Mouse (Mus musculus) lung, postnatal 10 days (tissue): ENCODE results near the gene Ppib.

Experiments used
- DNase-seq: peaks from one replicate; pipeline ENCODE4 v3.0.0; 2021

Ppib gene

GRCm38 (mm10) chr9:66078493-66078892 lies 18.5 kb downstream of the Ppib start:
- DNase-seq = no peak

GRCm38 (mm10) chr9:66080804-66081459 lies 20.9 kb downstream of the Ppib start:
- peak; percentile 52 for DNase-seq

GRCm38 (mm10) chr9:66081999-66082398 lies 22.0 kb downstream of the Ppib start:
- DNase-seq = no peak

- no peak for DNase-seq
These were observed 24.1 kb downstream of the Ppib start for GRCm38 (mm10) chr9:66084171-66084570.

GRCm38 (mm10) chr9:66087062-66087461 lies 27.0 kb downstream of the Ppib start:
- DNase-seq = no peak

- DNase-seq = peak; percentile 78
These were observed 28.4 kb downstream of the Ppib start for GRCm38 (mm10) chr9:66088411-66088810.

GRCm38 (mm10) chr9:66090593-66091244 lies 30.7 kb downstream of the Ppib start:
- DNase-seq = no peak

- DNase-seq = peak; percentile 59
These were observed 31.6 kb downstream of the Ppib start for GRCm38 (mm10) chr9:66091327-66092231.

- DNase-seq = peak; percentile 29
These were observed 32.6 kb downstream of the Ppib start for GRCm38 (mm10) chr9:66092664-66093063.

- no peak for DNase-seq
These were observed 41.6 kb downstream of the Ppib start for GRCm38 (mm10) chr9:66101577-66101976.

- DNase-seq = no peak
These were observed 42.6 kb downstream of the Ppib start for GRCm38 (mm10) chr9:66102668-66103067.

- DNase-seq = no peak
These were observed 44.6 kb downstream of the Ppib start for GRCm38 (mm10) chr9:66104601-66105000.

GRCm38 (mm10) chr9:66105168-66105567 lies 45.1 kb downstream of the Ppib start:
- no peak for DNase-seq

- DNase-seq = no peak
These were observed 49.6 kb downstream of the Ppib start for GRCm38 (mm10) chr9:66109574-66109973.

GRCm38 (mm10) chr9:66110126-66110525 lies 50.1 kb downstream of the Ppib start:
- no peak for DNase-seq

- no peak for DNase-seq
These were observed 50.8 kb downstream of the Ppib start for GRCm38 (mm10) chr9:66110611-66111379.

GRCm38 (mm10) chr9:66114341-66114740 lies 54.3 kb downstream of the Ppib start:
- DNase-seq = peak; percentile 6
